Mouse (Mus musculus): ENCODE results near the gene Egf.

Gene Egf

DNA sequence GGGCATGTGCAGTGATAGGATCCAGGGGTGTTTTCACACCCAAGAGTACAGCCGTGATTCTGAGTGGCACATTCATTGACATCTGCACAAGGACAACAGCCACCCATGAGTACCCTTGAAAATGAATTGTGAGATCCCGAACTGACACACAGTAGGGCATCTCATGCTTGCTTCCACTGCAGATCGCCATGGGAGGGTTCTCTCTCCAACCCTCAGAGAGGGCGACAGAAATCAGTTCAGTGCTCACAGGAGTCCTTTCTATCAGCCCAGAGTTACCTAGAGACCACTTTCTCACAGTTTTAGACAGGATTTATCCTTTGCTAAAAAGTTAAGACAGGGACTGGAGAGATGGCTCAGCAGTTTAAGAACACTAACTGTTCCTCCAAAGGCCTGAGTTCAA is 31.8 kb downstream of the Egf start:
- DNase-seq (ENCODE audit: low spot score in 2 of 2), result no peak

DNA sequence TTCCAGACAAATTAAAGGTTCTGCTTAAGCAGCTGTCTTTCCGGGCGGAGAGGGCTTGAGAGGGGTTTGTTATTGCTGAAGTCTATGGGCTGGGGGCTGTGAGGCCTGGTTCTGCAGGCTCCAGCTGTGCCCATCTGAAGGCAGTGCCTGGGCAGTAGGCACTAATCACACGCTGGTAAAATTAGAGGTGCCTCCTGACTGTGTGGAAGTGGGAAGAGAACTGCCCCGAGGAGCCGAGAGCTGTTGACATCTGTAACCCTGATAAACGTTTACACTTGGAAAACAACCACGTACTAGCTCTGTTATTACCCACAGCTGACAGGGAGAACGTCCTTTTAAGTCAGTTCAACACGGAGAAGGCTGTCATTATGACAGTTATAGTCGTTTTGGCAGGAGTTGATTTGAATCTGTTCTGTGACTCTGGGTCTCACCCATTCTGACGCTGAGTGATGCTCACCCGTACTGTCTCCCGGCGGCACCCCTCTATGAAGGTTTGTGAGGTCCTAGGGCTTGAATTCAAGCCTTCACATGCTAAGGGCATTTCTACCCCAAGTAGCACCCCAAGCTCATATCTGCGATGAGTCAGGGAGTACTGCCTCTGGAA is 40.5 kb downstream of the Egf start:
- DNase-seq (ENCODE audit: low spot score in 2 of 2), result no peak

DNA sequence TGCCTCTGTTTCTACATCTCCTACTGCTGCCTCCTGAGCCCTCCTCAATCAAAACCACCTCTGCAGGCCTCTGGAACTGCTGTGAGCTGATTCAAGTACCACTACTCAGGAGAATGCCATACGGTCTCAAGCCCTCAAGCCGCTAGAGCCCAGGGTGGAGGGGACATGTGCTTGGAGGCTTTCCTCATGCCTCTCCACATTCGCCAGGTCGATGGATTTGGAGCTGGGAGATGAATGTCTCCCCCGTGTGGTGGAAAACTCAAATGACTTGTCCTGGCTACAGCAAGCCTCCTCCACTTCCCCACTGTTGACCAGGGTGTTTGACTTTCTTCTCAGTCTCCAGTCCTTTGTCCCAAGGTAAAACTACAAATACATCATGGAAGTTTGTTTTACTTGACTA is 47.0 kb downstream of the Egf start:
- DNase-seq (ENCODE audit: low spot score in 2 of 2), result peak; percentile 12 to 16

- no peak for DNase-seq (ENCODE audit: low spot score in 2 of 2)
Measured at GRCm38 (mm10) chr3:129698882-129699281, 56.2 kb downstream of the Egf start.

GRCm38 (mm10) chr3:129698365-129698764 is 56.8 kb downstream of the Egf start:
- no peak for DNase-seq (ENCODE audit: low spot score in 2 of 2)

DNA sequence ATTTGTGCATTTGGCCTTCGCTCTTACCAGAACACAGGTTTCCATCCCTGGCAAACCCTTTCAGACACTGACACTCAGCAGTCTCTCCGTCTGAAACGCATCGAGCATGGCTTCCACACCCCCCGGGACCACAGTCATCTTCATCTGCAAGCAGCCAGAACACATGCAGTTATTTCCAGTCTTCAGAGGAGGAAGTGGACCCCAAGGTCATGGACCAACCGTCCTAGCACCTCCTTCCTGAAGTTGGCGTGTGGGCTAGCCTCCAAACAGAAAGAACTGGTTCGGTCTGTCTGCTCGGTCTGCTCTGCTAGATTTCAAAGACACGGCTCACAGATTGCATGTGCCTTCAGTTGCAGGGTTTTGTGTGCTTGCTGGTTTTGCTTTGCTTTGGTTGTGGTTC is 57.4 kb downstream of the Egf start:
- DNase-seq (ENCODE audit: low spot score in 2 of 2), result no peak

DNA sequence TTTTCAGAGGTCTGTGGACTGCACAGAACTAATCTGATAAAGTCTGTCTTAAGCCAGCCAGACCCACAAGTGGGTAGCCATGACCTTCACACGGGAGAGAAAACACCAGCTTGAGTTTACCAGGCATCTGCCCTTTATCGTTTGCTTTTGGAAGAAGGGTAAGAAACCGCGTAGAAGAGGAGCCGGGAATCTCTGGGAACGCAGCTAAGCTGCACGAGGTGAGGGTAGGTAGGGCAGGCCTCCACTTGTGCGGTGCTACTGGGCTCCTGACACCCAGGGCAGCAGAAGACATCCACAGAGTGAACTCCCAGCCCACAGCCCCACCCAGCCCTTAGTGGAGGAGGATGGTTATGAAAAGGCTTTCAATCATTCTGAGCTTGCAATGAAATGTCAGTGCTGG is 59.2 kb downstream of the Egf start:
- DNase-seq (ENCODE audit: low spot score in 2 of 2), result no peak

- DNase-seq (ENCODE audit: low spot score in 2 of 2), result no peak
Measured at GRCm38 (mm10) chr3:129693581-129693980, 61.5 kb downstream of the Egf start.

DNA sequence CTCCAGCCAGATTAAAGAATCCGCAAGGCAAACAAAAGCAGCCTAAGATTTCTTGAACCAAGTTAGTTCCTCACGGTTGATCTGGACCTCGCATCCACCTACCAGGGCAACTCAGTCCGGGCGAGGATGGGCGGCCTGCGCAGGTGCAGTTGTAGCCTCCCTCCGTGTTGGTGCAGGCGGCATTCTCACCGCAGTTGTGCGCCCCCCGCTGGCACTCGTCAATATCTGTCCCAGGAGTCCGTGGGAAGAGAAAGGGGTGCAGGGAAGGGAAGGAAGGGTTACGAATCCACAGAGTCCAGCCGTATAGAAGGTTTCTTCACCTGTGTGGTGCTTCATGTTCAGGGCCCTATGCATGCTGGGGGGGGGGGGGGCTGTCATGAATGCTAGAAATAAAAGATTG is 62.3 kb downstream of the Egf start:
- DNase-seq (ENCODE audit: low spot score in 2 of 2), result no peak

DNA sequence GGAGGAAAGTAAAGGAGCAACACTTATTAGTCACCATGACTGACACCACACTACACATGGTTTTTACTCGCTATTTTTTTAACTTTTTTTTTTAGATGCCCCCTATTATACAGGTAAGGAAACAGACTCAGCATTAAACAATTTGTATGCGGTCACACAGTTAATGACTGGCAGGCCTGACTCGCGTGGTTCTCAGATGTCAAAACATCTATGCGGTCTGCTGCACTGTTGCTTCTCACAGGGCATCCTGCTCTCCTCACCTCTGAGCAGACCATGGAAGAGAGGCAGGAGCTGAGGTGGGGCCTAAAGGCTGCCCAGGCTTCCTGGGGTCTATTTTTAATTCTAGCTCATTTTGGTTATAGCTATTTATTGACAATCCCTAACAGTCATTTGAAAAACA is 67.7 kb downstream of the Egf start:
- no peak for DNase-seq (ENCODE audit: low spot score in 2 of 2)

- peak; percentile 30 to 36 for DNase-seq (ENCODE audit: low spot score in 2 of 2)
Measured at GRCm38 (mm10) chr3:129686698-129687333, 68.3 kb downstream of the Egf start.

- DNase-seq (ENCODE audit: low spot score in 2 of 2), result no peak
Measured at GRCm38 (mm10) chr3:129686196-129686595, 68.9 kb downstream of the Egf start.

DNA sequence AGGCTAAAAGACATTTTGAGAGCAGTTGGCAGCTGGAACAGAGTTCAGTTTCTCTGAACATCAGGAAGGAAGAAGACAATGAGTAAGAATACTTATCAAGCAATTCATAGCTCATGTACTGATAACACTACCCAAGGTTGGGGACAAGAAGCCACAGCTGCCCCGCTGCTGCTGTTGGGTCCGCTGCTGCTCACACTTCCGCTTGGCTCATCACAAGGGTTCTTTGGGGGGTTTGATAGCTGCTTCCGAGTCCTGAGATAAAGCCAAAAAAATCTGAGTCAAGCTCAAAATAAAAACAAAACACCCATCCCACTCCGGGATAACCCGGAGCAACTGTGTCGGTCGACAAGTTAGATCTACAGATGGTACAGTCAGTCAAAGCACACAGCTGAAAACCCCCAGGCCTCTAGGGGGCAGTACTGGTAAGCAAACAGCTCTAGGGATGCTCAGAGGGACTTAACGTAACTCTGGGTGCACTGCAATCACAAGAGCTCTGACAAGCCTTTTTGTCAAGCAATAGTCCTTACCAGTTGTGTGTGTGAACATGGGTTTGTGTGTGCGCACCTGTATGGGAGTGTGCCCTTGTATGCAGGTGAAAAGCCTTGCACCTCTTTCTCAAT is 71.9 kb downstream of the Egf start:
- DNase-seq (ENCODE audit: low spot score in 2 of 2), result no peak

GRCm38 (mm10) chr3:129682389-129682788 is 72.7 kb downstream of the Egf start:
- DNase-seq (ENCODE audit: low spot score in 2 of 2), result no peak

GRCm38 (mm10) chr3:129681841-129682240 is 73.3 kb downstream of the Egf start:
- DNase-seq (ENCODE audit: low spot score in 2 of 2), result no peak

GRCm38 (mm10) chr3:129680258-129680657 is 74.9 kb downstream of the Egf start:
- peak in 1 of 2 experiments; percentile 34 for DNase-seq (ENCODE audit: low spot score in 2 of 2)

- no peak for DNase-seq (ENCODE audit: low spot score in 2 of 2)
Measured at GRCm38 (mm10) chr3:129675923-129676322, 79.2 kb downstream of the Egf start.

- DNase-seq (ENCODE audit: low spot score in 2 of 2), result no peak
Measured at GRCm38 (mm10) chr3:129663906-129664305, 91.2 kb downstream of the Egf start.

- DNase-seq (ENCODE audit: low spot score in 2 of 2), result no peak
Measured at GRCm38 (mm10) chr3:129658776-129659175, 96.3 kb downstream of the Egf start.

GRCm38 (mm10) chr3:129657775-129658174 is 97.3 kb downstream of the Egf start:
- no peak for DNase-seq (ENCODE audit: low spot score in 2 of 2)

DNA sequence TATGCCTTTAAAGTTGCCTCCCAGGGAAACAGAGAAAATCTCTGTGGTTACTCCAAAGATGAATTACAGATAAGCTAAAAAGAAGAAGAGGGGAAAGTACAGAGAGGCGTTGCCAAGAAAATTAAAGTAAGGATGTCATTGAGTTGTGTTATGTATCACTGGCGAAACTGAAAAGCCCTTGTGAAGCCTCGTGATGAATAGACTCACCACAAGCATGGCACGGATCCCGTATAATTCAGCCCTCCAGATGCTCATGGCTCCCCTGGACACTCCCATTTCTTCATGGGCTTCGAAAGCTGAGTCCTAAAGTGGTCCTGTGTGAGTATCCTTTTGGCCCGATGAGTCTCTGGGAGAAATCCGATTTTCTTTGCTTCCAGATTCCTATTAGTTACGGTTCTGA is 97.9 kb downstream of the Egf start:
- DNase-seq (ENCODE audit: low spot score in 2 of 2), result no peak

DNA sequence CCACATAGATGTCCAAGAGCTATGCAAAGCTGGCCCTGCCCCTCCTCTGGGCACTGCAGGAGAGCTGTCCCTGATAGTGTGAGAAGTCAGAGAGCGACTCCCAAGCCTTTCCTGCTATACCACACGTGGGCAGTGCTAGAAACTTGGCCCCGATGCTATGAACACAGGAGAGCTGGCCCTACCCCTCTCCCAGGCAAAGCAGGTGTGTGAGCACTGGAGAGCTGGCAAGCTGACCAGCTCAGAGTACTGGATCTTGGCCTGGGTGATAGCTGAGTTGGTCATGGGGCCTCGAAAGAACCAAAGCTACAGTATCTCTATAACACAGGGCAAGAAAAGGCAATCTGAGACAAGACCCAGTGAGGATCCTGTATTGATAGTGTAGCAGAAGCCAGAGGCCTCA is 98.6 kb downstream of the Egf start:
- DNase-seq (ENCODE audit: low spot score in 2 of 2), result no peak

DNA sequence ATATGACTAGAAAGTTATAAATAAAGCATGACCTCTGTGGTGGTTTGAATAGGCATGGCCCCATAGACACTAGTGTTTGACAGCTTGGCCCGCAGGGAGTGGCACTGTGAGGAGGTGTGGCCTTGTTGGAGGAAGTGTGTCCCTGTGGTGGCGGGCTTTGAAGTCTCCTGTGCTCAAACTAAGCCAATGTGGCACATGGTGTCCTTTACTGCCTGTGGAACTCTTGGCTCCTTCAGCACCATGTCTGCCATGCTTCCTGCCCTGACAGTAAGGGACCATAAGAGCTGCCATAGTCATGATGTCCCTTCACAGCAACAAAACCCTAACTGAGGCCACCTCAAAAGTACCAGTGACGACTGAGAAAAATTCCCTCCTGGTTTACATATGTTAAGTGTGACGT is 102.6 kb downstream of the Egf start:
- no peak for DNase-seq (ENCODE audit: low spot score in 2 of 2)

Data from urinary bladder, postnatal 36 days (tissue).